Mouse (Mus musculus): Measurements from ENCODE around the gene Fam117b. TPM values are rescaled to one million over a fixed set of nuclear protein-coding genes. Genes with fewer than 3 reads are reported as not detected.

Gene Fam117b
- polyA plus RNA-seq, 1 experiment from 2014 or later, result 54.7 TPM

DNA sequence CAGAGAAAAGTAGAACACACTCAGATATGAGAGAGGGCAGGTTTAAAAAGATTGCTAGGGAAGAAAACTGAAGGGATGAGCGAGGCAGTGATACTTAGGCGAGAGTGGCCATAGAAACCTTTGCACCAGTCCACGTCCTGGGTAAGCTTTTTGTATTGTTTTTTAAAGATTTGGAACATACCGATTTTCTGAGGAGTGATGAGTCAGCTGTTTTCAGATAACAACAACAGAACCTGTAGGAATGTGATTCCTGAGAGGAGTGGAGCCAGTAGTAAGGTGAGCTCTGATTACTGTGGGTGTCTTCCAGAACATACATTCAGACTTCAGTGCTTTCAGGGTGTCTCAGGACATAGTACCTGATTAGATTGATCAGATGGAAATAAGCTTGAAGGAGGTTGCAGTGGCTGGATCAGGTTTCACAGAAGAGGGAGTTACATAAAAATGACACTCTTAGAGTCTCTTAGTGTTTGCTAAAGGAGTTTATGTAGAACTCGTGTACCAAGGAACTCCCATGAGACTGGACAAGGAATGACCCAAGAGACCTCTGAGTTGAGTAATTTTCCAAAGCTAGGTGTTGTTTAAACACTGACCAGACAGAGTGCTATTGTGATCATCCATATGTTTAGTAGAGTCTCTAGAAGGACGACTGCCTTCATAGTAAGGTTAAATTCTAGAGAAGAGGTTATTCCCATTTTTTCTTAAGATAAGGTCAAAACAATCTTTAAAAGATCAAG is 29.4 kb downstream of the Fam117b start:
- WGBS, result 91% methylated on average over 6 of the region's 6 CpGs
- Histone ChIP-seq H3K4me1 (ENCODE audit: control insufficient read depth, insufficient read depth, low read length) (no peaks in the 10 kb centered on the region), H3K36me3 (ENCODE audit: control insufficient read depth, insufficient read depth, low read length) (no peaks in the 10 kb centered on the region), H3K27ac (ENCODE audit: low read depth, low read length) (no peak overlapping the region), H3K9ac (replicated peaks; ENCODE audit: low read depth, low read length) (no peak overlapping the region), H3K4me3 (ENCODE audit: low read depth, low read length) (no peak overlapping the region), H3K4me2 (ENCODE audit: low read depth, low read length) (no peak overlapping the region), H3K27me3 (ENCODE audit: control insufficient read depth, insufficient read depth, low read length) (no peaks in the 10 kb centered on the region), H3K9me3 (ENCODE audit: control insufficient read depth, low read length) (no peaks in the 10 kb centered on the region)
- no peak for ATAC-seq (ENCODE audit: low read depth)

DNA sequence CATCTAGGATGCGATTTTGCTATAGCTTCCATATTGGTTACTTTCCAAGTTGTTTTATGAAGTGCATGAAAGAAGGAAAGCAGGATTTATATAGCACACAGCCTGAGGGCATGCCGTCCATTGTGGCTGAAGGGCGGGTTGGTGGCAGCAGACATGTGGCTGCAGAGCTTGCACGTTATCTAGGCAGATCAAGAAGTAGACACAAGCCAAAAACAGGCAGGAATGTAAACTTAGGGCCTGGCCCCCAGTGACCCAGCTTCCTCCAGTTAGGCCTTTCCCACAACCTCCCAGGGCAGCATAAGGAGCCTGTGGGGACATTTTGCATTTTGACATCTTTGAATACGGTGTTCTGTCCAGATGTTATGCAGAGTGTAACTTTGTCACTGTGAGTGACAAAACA is 31.0 kb downstream of the Fam117b start:
- 50% methylated on average over 5 of the region's 5 CpGs for WGBS
- H3K9me3 ChIP-seq (ENCODE audit: control insufficient read depth, low read length), result no peaks in the 10 kb centered on the region
- H3K4me2 ChIP-seq (ENCODE audit: low read depth, low read length), result no peak overlapping the region
- no peak overlapping the region for H3K9ac ChIP-seq (replicated peaks; ENCODE audit: low read depth, low read length)
- H3K27ac ChIP-seq (ENCODE audit: low read depth, low read length), result no peak overlapping the region
- H3K36me3 ChIP-seq (ENCODE audit: control insufficient read depth, insufficient read depth, low read length), result no peaks in the 10 kb centered on the region
- H3K27me3 ChIP-seq (ENCODE audit: control insufficient read depth, insufficient read depth, low read length), result no peaks in the 10 kb centered on the region
- no peak for ATAC-seq (ENCODE audit: low read depth)
- H3K4me1 ChIP-seq (ENCODE audit: control insufficient read depth, insufficient read depth, low read length), result no peaks in the 10 kb centered on the region
- H3K4me3 ChIP-seq (ENCODE audit: low read depth, low read length), result no peak overlapping the region

DNA sequence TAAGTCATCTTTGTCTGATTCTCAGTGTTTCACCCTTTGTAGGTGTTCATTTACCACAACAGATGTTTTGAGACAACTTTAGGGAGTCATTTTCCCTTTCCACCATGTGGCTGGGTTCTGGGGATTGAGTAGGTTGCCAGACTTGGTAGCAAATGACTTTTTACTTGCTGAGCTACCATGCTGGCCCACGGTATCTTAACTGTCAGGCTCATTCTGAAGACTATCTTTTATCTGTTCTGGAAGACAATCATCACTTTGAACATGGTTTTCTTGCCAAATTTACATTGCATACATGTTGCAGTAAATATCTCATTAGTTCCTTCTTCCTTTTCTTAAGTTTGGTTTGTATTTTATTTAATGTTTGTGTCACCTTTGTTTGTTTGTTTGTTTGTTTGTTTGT is 33.2 kb downstream of the Fam117b start:
- H3K4me2 ChIP-seq (ENCODE audit: low read depth, low read length), result no peak overlapping the region
- 70% methylated on average over 1 of the region's 1 CpGs for WGBS
- H3K36me3 ChIP-seq (ENCODE audit: control insufficient read depth, insufficient read depth, low read length), result no peaks in the 10 kb centered on the region
- no peak overlapping the region for H3K9ac ChIP-seq (replicated peaks; ENCODE audit: low read depth, low read length)
- H3K4me3 ChIP-seq (ENCODE audit: low read depth, low read length), result no peak overlapping the region
- no peak for ATAC-seq (ENCODE audit: low read depth)
- no peaks in the 10 kb centered on the region for H3K9me3 ChIP-seq (ENCODE audit: control insufficient read depth, low read length)
- H3K4me1 ChIP-seq (ENCODE audit: control insufficient read depth, insufficient read depth, low read length), result no peaks in the 10 kb centered on the region
- no peak overlapping the region for H3K27ac ChIP-seq (ENCODE audit: low read depth, low read length)
- H3K27me3 ChIP-seq (ENCODE audit: control insufficient read depth, insufficient read depth, low read length), result no peaks in the 10 kb centered on the region

DNA sequence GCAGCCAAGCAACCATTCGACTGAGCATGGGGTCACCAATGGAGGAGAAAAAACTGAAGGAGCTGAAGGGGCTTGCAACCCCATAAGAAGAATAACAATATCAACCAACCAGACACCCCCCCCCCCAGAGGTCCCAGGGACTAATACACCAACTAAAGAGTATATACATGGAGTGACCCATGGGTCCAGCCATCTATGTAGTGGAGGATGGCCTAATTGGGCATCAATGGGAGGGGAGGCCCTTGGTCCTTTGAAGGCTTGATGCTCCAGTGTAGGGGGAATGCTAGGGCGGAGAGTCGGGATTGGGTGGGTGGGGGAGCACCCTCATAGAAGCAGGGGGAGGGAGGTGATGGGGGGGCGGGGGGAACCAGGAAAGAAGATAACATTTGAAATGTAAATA is 34.7 kb downstream of the Fam117b start:
- Histone ChIP-seq H3K4me2 (ENCODE audit: low read depth, low read length) (no peak overlapping the region), H3K4me3 (ENCODE audit: low read depth, low read length) (no peak overlapping the region), H3K9ac (replicated peaks; ENCODE audit: low read depth, low read length) (no peak overlapping the region), H3K27ac (ENCODE audit: low read depth, low read length) (no peak overlapping the region), H3K9me3 (ENCODE audit: control insufficient read depth, low read length) (no peaks in the 10 kb centered on the region), H3K27me3 (ENCODE audit: control insufficient read depth, insufficient read depth, low read length) (no peaks in the 10 kb centered on the region), H3K4me1 (ENCODE audit: control insufficient read depth, insufficient read depth, low read length) (no peaks in the 10 kb centered on the region), H3K36me3 (ENCODE audit: control insufficient read depth, insufficient read depth, low read length) (no peaks in the 10 kb centered on the region)
- no peak for ATAC-seq (ENCODE audit: low read depth)
- 87% methylated on average over 4 of the region's 4 CpGs for WGBS

DNA sequence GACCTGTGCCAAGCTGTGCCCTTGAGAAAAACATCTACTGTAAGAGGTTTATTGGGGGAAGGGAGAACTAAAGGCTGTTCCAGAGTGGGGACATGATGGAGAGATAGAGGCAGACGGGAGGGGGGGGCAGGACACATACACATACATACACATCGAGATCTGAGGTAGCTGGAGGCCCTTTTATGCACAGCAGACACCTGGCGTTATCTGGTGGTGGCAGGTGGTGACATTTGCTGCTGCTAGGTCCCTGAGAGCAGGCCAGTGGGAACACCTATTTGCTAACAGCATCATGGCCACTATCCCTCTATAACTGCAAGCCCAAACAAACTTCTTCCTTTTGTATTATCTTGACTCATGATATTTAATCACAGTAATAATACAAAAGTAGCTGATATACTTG is 44.4 kb downstream of the Fam117b start:
- no peak overlapping the region for H3K27ac ChIP-seq (ENCODE audit: low read depth, low read length)
- no peak for ATAC-seq (ENCODE audit: low read depth)
- no peak overlapping the region for H3K4me2 ChIP-seq (ENCODE audit: low read depth, low read length)
- no peak overlapping the region for H3K4me3 ChIP-seq (ENCODE audit: low read depth, low read length)
- H3K4me1 ChIP-seq (ENCODE audit: control insufficient read depth, insufficient read depth, low read length), result no peaks in the 10 kb centered on the region
- WGBS, result 97% methylated on average over 3 of the region's 3 CpGs
- H3K36me3 ChIP-seq (ENCODE audit: control insufficient read depth, insufficient read depth, low read length), result peaks cover 8% of the 10 kb centered on the region; the same call in 1 of the 2 replicates
- no peaks in the 10 kb centered on the region for H3K9me3 ChIP-seq (ENCODE audit: control insufficient read depth, low read length)
- no peak overlapping the region for H3K9ac ChIP-seq (replicated peaks; ENCODE audit: low read depth, low read length)
- no peaks in the 10 kb centered on the region for H3K27me3 ChIP-seq (ENCODE audit: control insufficient read depth, insufficient read depth, low read length)

DNA sequence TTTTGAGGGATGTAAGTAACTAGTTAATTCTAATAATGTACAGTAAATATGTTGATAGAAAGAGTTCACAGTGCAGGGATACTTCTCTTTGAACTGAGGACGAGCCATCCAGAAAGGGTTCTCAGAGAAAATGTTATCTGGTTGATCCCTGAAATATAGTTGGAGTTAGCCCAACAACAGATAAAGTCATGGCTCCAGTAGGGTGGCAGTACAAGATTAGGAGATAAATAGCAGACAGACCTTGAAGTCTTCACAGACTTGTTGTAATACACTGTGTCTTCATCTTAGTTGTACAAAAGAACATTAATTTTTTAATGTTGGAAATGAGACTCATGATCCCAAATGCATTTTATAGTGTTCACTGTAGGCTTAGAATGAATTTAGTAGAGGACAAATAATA is 47.1 kb downstream of the Fam117b start:
- H3K36me3 ChIP-seq (ENCODE audit: control insufficient read depth, insufficient read depth, low read length), result peaks cover 10% of the 10 kb centered on the region; the same call in 1 of the 2 replicates
- no peaks in the 10 kb centered on the region for H3K27me3 ChIP-seq (ENCODE audit: control insufficient read depth, insufficient read depth, low read length)
- no peak overlapping the region for H3K4me2 ChIP-seq (ENCODE audit: low read depth, low read length)
- WGBS, result 96% methylated on average over 1 of the region's 1 CpGs
- no peaks in the 10 kb centered on the region for H3K4me1 ChIP-seq (ENCODE audit: control insufficient read depth, insufficient read depth, low read length)
- no peak for ATAC-seq (ENCODE audit: low read depth)
- H3K9me3 ChIP-seq (ENCODE audit: control insufficient read depth, low read length), result no peaks in the 10 kb centered on the region
- H3K4me3 ChIP-seq (ENCODE audit: low read depth, low read length), result no peak overlapping the region
- no peak overlapping the region for H3K9ac ChIP-seq (replicated peaks; ENCODE audit: low read depth, low read length)
- no peak overlapping the region for H3K27ac ChIP-seq (ENCODE audit: low read depth, low read length)

DNA sequence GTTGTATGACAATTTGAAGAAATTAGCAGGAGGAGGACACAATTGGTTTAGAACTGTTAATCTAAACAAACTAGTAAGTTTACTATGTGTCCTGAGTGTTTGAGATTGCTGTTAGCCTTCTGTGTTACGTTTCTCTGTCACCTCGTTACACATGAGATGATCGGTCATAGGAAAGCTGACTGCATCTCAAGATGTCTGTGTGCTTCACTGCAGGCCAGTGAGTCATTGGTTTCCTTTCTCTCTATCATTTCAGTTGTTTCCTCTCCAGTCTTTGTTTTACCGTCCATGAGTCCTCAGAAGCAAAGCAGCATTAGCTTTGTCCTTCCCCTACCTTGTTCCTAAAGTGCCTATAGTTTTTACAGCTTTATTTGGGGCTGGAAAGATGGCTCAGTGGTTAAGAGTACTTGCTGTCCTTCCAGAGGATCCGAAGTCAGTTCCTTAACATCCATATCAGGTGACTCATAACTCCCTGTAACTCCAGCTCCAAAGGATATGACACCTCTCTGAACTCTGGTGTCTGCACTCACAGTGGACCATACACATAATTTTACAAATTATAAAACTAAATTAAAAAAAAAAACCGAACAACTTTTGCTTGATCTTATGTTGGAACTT is 53.5 kb downstream of the Fam117b start:
- H3K9ac ChIP-seq (replicated peaks; ENCODE audit: low read depth, low read length), result no peak overlapping the region
- H3K4me3 ChIP-seq (ENCODE audit: low read depth, low read length), result no peak overlapping the region
- H3K27me3 ChIP-seq (ENCODE audit: control insufficient read depth, insufficient read depth, low read length), result no peaks in the 10 kb centered on the region
- H3K9me3 ChIP-seq (ENCODE audit: control insufficient read depth, low read length), result no peaks in the 10 kb centered on the region
- no peak overlapping the region for H3K4me2 ChIP-seq (ENCODE audit: low read depth, low read length)
- H3K36me3 ChIP-seq (ENCODE audit: control insufficient read depth, insufficient read depth, low read length), result peaks cover 17% of the 10 kb centered on the region
- ATAC-seq (ENCODE audit: low read depth), result no peak
- 79% methylated on average over 6 of the region's 6 CpGs for WGBS
- H3K27ac ChIP-seq (ENCODE audit: low read depth, low read length), result no peak overlapping the region
- H3K4me1 ChIP-seq (ENCODE audit: control insufficient read depth, insufficient read depth, low read length), result no peaks in the 10 kb centered on the region

DNA sequence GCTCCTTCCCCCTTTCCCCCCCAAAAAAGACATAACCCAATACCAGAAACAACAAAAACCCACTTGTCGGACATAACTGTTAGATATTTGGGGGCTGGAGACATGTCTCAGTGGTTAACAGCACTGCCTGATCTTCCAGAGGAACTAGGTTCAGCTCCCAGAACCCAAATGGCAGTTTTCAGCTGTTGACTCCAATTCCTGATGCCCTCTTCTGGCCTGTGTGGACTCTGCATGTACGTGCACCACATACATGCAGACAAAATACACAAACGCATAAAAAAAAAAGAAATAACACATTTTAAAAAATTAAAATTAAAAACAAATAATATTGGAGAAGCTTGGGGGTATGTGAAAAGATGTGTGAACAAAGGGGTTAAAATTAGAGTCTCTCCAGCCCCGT is 54.5 kb downstream of the Fam117b start:
- no peak overlapping the region for H3K27ac ChIP-seq (ENCODE audit: low read depth, low read length)
- ATAC-seq (ENCODE audit: low read depth), result no peak
- peaks cover 21% of the 10 kb centered on the region for H3K36me3 ChIP-seq (ENCODE audit: control insufficient read depth, insufficient read depth, low read length)
- H3K4me3 ChIP-seq (ENCODE audit: low read depth, low read length), result no peak overlapping the region
- WGBS, result 90% methylated on average over 4 of the region's 4 CpGs
- no peak overlapping the region for H3K4me2 ChIP-seq (ENCODE audit: low read depth, low read length)
- no peak overlapping the region for H3K9ac ChIP-seq (replicated peaks; ENCODE audit: low read depth, low read length)
- no peaks in the 10 kb centered on the region for H3K27me3 ChIP-seq (ENCODE audit: control insufficient read depth, insufficient read depth, low read length)
- H3K9me3 ChIP-seq (ENCODE audit: control insufficient read depth, low read length), result no peaks in the 10 kb centered on the region
- no peaks in the 10 kb centered on the region for H3K4me1 ChIP-seq (ENCODE audit: control insufficient read depth, insufficient read depth, low read length)

DNA sequence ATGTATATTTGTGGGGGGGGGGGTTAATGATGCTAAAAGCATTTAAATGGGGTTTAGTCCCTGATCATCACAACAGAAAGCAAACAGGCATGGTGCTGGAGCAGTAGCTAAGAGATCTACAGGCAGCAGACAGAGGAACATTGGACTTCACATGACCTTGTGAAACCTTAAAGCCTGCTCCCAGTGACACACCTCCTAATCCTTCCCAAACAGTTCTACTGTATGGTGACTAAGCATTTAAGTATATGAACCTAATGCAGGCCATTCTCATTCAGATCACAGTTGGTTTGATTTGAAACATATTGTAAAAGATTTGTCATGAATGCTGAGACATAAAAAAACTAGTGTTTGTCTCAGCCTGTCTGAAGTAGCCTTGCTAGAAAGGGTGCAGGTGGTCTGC is 73.8 kb downstream of the Fam117b start:
- Histone ChIP-seq H3K27me3 (ENCODE audit: control insufficient read depth, insufficient read depth, low read length) (no peaks in the 10 kb centered on the region), H3K36me3 (ENCODE audit: control insufficient read depth, insufficient read depth, low read length) (peaks cover 11% of the 10 kb centered on the region)

More for the DNA sequence above, 73.8 kb downstream of the Fam117b start:
- H3K4me1 ChIP-seq (ENCODE audit: control insufficient read depth, insufficient read depth, low read length), result no peaks in the 10 kb centered on the region
- no peak overlapping the region for H3K27ac ChIP-seq (ENCODE audit: low read depth, low read length)
- no peaks in the 10 kb centered on the region for H3K9me3 ChIP-seq (ENCODE audit: control insufficient read depth, low read length)
- H3K9ac ChIP-seq (replicated peaks; ENCODE audit: low read depth, low read length), result no peak overlapping the region
- no peak for ATAC-seq (ENCODE audit: low read depth)
- H3K4me3 ChIP-seq (ENCODE audit: low read depth, low read length), result no peak overlapping the region
- H3K4me2 ChIP-seq (ENCODE audit: low read depth, low read length), result no peak overlapping the region
